Mouse (Mus musculus) left cerebral cortex, postnatal 25 days (tissue): ENCODE measurements around the gene Tmem102. TPM values are rescaled to one million over a fixed set of nuclear protein-coding genes. Genes with fewer than 3 reads are reported as not detected.

Source experiments
- DNase-seq, 2 experiments: peaks; one replicate each; pipeline ENCODE4 v3.0.0; 2022; ENCODE audit warnings: low spot score in 2 of 2, mixed read lengths in 1 of 2
- intact Hi-C: fragments of 180-260 bp; cut with DNase I; formaldehyde crosslinking; loops from one replicate; pipeline ENCODE4 v1.15.1; 2025
- total RNA-seq, 2 experiments: library from RNA; stranded (reverse); gene quantifications; 2 replicates each; pipeline ENCODE4 v1.2.3; 2021

Gene Tmem102
- total RNA-seq, 2 experiments from 2014 or later: not detected

DNA sequence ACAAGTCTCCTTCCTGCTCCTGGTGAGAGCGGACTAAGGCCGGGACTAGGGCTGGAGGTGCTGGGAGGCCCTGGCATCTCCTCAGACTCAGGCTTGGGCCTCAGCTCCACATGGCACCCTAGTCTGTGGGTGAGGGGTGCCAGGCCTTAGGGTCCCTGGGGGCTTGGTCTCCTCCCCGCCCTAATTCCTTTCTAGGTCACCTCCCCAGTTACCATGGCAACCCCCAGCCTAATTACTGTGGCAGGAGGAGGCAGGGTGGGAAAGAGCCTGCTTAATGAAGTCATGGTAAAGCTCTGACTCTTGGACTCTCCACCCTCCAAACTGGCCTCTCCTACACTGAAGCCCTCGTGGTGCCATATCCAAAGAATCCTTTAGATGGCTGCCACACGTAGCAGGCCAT, 23.4 kb upstream of the Tmem102 start:
- intact Hi-C loops: no loop called here
- no peak for DNase-seq

DNA sequence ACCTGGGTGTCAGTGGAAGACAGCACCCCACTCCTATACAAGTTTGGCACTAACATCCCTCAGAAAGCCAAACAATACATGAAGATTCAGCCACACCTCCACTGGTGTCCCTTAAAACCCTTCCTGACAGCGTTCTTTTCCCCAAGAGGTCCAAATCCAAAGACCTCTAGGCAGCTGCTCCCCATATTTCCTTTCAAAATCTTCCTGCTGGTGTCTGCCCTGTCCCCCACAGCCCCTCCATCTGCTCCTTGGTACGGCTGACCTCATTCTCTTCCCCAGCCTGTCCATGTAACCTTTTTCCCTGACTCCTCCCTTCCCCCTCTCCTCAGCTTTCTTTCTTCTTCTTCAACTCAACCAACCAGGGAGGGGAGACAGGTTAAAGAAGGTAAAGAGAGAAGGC, 18.0 kb upstream of the Tmem102 start:
- no peak for DNase-seq
- intact Hi-C loops: no loop called here

DNA sequence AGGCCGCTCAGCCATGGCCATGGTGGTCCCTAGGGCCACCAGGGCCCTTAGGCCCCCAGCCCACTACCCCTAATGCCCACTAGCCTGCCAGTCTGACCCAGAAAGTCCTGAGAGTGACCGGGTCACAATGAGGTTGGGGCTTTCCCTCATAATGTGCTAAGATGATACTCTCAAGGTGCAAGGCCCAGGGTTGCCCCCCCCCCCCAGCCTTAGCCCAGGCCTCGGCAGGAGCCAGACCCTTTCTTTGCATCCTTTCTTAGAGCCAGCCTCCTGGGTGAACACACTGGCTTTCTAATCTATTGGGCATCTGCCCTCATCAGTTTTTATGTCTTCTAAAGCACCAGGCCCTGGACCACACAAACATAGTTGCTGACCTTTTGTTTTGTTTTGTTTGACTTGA, 16.7 kb upstream of the Tmem102 start, which contains the start of gene Spem1:
Gene Spem1 (minus strand): TSS at position 101 of the 400 bp plus-strand sequence.
- intact Hi-C loops: no loop called here
- DNase-seq: no peak

DNA sequence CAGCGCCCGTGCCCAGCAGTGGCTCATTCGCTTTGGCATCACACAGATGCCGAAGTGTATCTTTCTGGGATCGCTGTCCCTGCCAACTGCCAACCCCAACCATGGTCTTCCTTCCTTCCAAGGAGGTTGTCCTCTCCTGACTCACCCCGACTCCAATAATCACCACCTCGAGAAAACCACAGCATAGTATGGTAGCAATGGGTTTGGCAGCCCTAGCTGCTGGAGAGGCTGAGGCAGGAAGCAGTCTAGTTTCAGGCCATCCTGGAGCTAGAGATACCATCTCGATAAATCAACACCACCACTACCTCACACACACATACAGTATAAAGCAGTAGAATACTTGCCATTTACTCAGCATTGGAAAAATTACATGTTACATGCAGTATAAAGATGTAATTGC, 13.4 kb upstream of the Tmem102 start:
- intact Hi-C loops: no loop called here
- DNase-seq: no peak

DNA sequence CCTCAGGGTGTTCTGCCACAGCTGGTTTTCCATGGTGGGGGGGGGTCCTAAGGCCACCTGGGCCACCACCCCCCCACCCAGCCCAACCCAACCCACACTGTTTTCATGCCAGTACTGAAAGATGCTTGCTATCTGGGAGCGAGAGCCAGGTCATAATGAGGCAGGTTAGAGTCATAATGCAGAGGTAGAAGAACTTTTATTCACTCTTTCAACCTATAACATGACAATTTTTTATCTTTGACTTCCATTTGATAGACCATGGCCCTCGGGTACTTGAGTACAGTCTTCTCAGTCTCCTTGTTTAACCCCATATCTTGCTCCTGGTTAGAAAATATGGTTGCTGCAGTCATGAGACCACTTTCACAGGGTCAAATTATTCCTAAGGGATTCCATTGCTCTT, 12.9 kb upstream of the Tmem102 start, which contains the start of gene Spem2:
Gene Spem2 (minus strand): TSS at position 101 of the 400 bp plus-strand sequence.
- intact Hi-C loops: no loop called here
- no peak for DNase-seq

DNA sequence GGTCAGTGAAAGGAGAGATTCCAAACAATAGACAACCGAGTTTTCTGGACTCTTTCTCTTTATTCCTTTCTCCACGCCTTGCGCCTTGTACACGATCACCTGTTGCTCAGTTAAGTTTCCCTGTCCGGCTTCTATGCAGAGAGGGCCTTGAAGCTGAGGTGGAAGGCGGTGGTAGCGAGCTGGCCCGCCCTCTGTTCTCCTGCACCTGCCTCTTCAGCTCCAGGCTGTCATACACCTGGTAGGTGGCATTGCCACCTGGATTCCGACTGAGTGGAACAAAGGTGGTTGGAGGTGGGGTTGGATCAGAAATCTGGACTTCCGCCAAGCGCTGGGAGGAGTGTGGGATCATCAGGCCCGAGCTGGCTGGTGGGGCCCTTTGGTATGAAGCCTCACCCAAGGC, 11.1 kb upstream of the Tmem102 start:
- intact Hi-C loops: no loop called here
- DNase-seq: no peak

DNA sequence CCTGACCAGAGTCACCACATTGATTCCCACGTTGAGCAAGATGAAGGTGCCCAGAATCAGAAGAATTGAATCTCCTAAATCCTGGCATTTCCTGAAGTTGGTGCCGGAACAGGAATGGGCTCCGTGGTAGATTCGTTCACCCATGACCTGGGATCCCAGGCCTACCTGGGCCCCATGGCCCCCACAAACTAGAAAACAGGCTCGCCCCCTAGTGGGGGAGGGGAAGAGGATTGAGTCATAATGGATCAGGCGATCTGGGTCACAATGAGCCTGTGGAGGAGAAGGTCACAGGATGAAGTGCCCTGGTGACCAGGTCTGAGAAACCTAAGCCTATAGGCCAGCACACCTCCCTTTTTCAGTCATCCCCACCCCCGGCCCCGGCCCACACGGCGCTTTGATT, 9.7 kb upstream of the Tmem102 start, which contains the start of gene Gm39566:
Gene Gm39566 (minus strand): TSS at position 144 of the 400 bp plus-strand sequence.
- intact Hi-C loops: no loop called here
- DNase-seq: no peak

DNA sequence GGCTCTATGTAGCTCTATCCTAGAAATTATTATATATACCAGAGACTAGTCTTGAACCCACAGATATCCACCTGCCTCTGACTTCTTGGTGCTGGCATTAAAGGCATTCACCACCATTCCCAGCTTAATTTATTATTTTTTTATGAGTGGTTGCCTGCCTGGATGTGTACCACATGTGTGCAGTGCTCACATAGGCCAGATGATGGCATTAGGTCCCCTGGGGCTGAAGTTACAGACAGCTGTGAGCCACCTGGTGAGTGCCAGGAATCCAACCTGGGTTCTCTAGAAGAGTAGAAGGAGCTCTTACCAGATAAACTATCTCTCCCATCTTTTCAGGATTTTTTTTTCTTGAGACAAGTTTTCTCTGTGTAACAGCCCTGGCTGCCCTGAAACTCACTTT, 4.9 kb upstream of the Tmem102 start:
- no peak for DNase-seq
- intact Hi-C loops: no loop called here

DNA sequence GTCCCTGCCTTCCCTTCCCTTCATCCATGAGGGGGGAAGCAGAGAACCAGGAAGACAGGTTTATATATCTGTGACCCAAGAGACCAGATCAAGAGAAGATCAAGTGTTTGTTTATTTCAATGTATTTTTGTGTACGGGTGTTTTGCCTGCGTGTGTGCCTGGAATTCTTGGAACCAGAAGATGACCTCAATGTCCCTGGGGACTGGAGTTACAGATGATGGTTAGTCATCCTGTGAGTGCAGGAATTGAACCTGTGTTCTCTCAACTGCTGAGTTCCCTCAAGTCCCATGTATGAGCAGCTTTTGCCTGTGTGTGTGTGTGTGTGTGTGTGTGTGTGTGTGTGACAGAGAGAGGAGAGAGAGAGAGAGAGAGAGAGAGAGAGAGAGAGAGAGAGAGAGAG, 2.2 kb upstream of the Tmem102 start:
- intact Hi-C loops: loop anchor here (5.0 kb wide), 1 partner anchor 70 kb away; the partner anchor contains the start of gene Tmem95
- DNase-seq: no peak

DNA sequence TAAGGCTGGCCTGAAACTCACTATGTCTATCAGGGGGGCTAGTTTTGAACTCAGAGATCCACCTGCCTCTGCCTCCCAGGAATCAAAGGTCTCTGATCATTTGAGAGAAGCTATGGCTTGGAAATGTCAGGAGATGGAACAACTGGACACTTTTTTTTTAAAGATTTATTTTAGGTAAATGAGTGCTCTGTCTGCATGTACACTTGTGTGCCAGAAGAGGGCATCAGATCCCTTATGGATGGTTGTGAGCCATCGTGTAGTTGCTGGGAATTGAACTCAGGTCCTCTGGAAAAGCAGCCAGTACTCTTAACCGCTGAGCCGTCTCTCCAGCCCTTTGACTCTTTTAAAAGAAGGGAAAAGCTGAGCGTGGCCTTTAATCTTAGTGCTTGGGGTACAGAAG, 954 bp upstream of the Tmem102 start:
- DNase-seq: no peak
- intact Hi-C loops: loop anchor here (5.0 kb wide), 1 partner anchor 71 kb away; the partner anchor contains the start of gene Tmem95

DNA sequence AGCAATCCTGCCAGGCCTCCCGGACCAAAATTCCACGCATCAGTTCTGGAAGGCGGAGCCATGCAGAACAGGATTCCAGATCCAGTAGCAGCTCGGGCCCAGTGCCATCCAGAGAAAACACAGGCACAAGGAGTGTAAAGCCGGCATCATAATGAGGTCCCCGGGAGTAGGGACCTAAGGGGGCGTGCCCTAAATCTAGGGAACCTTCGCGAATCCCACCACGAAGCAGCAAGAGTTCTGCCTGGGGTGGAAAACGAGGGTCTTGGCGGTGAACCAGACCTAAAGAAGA, 828 bp downstream of the Tmem102 start:
- intact Hi-C loops: no loop called here
- DNase-seq: no peak

DNA sequence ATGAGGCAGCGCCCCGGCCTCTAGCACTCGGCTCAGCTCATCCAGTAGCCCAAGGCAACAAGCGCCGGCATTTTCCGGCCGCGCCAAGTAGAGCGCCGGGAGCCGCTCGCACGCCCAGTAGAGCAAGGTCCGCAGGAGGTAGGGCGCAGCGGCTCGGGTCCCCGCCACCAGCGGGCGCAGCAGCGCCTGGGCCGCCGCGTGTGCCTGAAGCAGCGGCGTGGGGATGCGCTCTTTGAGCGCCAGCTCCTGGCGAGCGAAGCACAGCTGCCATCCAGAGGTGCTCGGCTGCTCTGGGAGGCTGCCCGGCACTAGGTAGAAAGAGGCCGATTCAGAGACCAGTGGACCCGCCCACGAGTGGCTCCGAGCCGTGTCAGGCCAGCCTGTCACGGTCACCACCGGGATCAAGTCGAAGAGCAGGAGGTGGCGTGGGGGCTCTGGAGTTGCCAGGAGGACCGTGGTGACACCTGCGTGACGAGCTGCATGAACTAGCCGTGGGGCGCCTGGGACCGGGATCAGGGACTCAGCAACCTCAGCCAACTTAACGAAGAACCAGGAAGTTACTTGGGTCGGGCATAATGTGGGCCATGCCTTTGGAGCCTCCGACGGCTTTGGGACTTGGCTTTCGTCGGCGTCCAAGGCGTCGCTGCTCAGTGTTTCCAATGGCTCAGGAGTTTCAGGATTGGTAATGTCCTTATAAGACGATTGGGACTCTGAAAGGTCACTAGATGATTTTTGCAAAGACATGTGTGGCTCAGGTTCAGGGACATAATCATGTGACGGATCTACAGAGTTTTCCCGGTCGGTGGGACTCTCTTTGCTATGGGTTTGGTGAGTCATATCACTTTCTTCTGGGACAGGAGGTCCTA, 1.4 kb downstream of the Tmem102 start:
- DNase-seq: peak; percentile 63 to 72
- intact Hi-C loops: loop anchor here (2.0 kb wide), 2 partner anchors 33 to 45 kb away; partner anchors contain the start of genes Nlgn2 and Polr2a

DNA sequence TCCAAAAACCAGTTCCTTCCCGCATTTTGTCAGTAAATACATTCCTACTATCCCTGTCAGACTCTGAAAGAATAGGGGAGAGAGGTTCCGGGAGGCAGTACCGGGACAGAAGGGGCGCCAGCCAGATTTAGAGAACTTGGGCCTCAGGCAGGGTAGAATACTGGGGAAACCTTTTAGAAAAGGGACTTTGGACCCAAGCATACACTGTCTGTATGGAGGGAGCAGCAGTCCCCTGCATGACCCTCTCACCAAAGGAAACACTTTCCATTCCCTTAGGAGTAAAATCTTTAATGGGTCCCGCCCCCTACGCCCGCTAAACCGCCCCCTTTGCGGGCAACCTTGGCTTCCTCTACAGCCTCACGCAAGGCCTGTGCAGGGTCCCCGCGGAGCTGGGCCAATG, 2.1 kb downstream of the Tmem102 start:
- DNase-seq: no peak
- intact Hi-C loops: loop anchor here (2.0 kb wide), 2 partner anchors 33 to 45 kb away; partner anchors contain the start of genes Nlgn2 and Polr2a

DNA sequence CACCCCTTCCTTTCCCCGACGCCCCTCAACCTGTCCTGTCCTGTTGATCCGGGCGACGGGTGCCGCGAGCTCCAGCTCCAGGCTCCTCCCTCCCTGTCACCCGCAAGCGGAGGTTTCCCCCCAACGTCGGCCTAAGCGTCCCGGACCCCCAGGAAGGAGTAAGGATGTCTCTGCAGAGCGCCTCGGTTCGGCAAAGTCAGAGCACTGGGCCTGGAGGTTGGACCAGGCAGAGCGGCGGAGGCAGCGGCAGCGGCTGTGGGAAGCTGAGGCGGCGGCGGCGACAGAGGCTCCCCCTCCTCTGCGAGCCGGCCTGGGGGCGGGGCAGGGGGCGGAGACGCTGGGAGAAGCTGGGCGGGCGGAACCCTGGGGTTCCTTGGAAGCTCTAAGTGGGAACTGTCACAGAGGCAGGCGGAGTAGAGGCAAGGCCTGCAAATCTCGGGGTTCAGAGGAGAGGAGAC, 2.7 kb downstream of the Tmem102 start:
- intact Hi-C loops: loop anchor here (2.0 kb wide), 2 partner anchors 34 to 44 kb away; partner anchors contain the start of genes Nlgn2 and Polr2a

DNA sequence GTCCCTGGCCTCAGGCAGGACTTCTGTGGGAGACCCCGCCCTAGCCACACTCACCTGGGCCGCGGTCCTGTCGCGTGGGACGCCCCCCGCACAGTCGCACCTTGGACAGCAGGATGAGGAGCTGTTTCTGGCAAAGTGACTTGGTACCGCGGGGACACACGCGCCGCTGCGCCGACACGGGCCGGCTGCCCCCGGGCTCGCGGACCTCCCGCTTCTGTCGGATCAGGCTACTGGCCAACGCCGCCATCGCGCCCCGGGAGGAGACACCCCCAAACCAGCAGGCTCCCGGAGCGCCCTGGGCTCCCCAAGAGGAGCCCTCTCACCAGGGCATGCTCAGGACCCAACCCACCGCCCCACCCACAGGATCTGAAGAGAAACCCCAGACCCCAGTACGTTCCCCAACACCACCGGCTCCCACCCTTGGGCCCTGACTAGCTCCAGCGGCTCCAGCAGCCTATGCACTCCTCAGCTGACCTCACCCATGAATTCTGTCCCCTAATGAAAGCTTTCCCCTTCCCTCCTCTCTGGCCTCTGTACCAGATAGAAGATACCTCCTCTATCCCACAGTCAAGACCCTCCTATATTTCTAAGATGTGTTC, 3.9 kb downstream of the Tmem102 start, which contains the start of gene Fgf11:
Gene Fgf11 (minus strand): TSS at position 479 of the 599 bp plus-strand sequence.
- DNase-seq: no peak
- intact Hi-C loops: no loop called here

More for the DNA sequence above, 2.7 kb downstream of the Tmem102 start:
- peak; percentile 74 to 80 for DNase-seq

DNA sequence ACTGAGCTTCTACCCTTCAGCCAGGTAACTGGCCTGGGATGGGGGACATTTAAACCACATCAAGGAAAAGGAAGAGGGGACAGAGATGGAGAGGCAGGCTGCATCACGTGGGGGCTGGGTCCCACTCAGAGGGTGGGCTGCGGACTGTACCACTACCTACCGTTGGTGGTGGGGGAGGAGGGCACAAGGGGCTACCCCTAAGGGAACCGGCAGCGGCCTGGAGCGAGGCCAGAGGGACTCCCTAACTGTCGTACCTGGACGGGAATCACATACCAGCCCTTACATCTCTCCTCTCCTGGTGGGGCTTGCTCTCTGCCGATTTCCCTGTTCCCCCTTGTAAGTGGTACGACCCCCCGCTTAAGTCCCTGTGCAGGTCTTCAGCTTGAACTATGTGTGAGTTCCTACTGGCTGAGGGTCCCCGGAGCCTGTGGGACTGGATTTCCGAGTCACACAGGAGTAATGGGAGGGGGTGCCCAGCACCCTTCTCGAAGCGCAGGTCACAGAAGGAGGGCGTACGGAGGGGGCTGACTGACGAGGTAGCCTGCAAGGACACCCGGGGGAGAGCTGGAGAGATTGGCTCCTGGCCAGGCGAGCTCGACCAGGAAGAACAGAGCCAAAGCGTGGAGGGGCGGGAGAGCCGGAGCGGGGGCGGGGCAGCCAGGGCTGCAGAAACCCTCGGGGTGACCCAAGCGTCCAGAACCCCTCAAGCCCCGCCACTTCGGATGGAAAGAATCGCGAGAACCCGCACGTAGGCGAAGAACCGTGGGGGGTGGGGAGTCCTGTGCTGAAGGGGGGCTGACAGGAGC, 4.8 kb downstream of the Tmem102 start:
- intact Hi-C loops: no loop called here
- no peak for DNase-seq

DNA sequence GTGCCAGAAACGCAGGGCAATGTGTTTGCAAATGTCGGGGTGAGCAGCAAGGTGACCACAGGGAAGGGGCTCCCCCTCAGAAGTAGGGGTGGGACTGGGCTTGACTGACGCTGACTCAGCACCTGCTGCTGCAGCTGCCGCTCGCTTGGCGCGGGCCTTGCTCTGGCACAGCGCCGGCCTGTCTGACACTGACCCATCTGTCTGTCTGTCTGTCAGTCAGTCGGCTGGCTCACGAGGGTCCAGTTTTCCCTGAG, 5.4 kb downstream of the Tmem102 start:
- no peak for DNase-seq
- intact Hi-C loops: no loop called here

DNA sequence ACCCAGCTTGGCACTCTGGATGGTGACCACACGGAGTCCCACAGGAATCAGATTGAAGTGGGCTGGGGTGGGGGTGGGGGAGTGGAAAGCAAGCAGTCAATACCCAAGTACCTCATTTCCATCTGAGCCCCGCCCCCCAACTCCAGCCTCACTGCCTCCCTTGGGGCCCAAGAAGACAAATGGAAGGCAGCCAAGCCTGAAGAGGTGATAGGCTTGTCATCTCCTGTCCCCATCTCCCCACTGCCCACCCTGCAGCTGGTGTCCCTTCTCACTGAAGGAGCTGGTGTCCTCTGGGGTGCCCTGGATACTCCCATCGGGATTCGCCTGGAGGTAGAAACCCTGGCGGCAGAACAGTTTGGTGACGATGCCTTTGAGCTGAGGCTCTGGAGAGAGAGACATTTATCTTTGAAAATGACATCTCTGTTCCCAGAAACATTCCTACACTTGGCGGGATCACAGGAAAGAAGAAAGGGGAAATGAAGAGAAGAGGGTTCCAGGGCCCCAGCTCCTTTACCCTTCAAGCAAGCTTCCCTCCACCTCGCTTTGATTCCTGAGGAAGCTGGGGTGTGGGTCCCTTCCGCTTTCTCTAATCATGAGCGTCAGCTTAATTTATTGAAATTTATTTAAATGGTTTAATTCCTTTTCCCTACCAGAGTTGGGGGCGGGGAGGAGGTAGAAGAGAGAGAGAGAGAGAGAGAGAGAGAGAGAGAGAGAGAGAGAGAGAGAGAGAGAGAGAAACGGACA, 5.9 kb downstream of the Tmem102 start:
- intact Hi-C loops: no loop called here
- no peak for DNase-seq

DNA sequence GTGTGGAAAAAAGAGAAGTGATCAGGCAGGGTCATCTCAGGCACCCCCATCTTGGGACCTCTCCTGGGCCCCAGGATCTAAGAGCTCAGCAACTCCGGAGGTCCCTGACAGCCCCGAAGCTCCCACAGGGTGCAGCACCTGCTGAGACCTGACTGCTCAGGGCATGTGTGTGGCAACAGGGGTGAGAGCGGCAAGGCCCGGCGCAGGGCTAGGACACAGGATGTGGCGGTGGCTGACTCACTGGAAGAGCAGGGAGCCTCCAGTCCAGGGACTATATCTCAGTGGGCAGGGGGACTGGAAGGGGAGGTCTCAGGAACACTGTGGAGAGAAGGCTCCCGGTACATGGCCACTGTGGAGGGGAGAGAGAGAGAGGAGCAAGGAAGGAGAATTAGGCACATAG, 7.5 kb downstream of the Tmem102 start:
- intact Hi-C loops: no loop called here
- no peak for DNase-seq
